Mouse (Mus musculus) Muller cell, postnatal 12 days (primary cell): ENCODE data around the gene Ifnar2.

Source experiments
- DNase-seq: peaks from one replicate; pipeline ENCODE4 v3.0.0-alpha.2; 2015; ENCODE audit errors: inconsistent ontology term

Gene Ifnar2

DNA sequence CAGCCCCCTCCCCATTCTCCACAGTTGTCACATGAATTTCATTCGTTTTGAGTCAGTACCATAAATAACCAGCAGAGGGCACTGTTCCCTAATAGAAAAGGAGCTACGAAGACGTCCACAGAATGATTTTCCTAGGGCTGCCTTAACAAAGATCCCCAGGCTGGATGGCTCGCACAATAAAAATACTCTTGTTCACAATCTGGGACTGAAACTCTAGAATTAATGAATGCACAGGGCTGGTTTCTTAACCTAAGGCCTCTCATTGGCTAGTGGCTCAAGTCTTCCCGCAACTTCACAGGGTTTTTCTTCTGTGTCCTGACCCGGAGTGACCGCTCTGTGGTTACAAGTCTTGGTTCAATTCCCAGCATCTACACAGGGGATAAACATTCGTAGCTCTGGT lies 14.0 kb upstream of the Ifnar2 start:
- DNase-seq = peak; percentile 74

DNA sequence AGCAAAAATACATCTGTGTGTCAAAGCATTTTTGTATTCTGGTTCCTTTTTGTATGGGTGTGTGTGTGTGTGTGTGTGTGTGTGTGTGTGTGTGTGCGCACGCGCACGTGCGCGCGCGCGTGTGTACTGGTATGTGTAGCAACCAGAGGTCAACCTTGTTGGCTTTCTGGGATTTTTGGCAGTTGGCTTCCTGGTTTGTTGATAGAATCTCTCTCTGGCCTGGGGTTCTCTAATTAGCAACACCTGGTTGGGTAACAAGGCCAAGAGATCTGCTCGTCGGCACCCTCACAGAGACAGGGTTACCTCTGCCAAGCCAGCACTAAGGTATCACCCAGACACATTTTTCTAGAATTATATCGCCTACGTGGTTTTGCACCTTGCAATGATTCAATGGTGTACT lies 13.1 kb upstream of the Ifnar2 start:
- no peak for DNase-seq

DNA sequence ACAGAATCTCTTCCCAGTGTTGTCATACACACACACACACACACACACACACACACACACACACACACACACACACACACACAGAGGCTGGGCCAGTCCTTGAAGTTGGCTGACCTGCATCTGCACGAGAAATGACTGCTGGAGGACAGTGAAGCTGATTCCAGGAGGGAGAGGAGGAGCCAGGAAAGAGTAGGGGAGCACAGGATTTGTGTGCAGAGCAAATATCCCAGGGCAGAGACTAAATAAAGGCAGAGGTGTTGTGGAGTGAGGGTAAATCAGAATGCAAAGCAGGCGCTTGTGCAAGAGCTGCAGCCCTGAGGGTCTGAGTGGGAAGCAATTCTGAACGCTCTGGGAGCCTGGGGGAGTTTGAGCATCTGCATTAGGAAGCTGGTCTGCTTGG lies 12.4 kb upstream of the Ifnar2 start:
- DNase-seq = no peak

GRCm38 (mm10) chr16:91362006-91362405 lies 10.6 kb upstream of the Ifnar2 start:
- DNase-seq = no peak

- DNase-seq = peak; percentile 63
Observed at GRCm38 (mm10) chr16:91362616-91363272, 9.8 kb upstream of the Ifnar2 start.

DNA sequence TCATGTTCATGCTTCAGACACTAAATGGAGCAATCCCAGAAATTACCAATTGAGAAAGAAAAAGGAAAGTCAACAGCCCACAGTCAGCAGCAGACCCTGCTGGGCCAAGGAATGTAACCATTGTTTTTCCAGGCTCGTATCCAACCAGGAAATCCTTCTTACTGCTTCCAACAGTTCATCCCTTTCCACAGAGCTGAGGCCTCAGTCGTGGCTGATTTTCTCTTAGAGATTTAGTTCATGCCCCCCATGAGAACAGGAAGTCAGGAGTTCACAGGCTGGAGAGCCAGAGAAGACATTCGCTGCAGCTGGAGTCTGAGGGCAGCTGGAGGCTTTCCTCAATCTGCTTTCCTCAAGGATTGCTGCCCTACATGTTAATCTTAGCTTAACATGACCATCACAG lies 9.1 kb upstream of the Ifnar2 start:
- DNase-seq = peak; percentile 70

DNA sequence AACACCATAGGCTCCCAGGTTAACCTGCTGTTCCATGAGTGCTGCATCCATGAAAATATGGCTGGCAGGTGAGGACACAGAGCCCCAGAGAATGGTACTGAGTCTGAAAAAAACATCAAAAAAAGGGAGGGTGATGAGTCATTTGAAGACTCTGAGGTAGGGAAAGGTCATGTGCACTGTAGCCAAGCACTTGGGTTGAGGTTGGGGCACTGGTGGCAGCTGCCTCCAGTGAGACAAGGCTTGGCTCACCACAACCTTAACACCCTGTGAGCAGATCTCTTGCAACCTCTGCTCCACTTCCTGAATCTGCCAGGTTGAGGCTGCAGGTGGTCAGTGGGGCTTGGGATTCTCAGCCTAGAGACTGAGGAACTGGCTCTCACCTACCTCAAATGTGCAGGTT lies 6.0 kb upstream of the Ifnar2 start:
- DNase-seq = no peak

GRCm38 (mm10) chr16:91367066-91367465 lies 5.5 kb upstream of the Ifnar2 start:
- no peak for DNase-seq

GRCm38 (mm10) chr16:91373473-91374252 lies 1.1 kb downstream of the Ifnar2 start:
- DNase-seq = no peak

GRCm38 (mm10) chr16:91374253-91374634 lies 1.7 kb downstream of the Ifnar2 start:
- DNase-seq = no peak

GRCm38 (mm10) chr16:91376701-91377100 lies 4.1 kb downstream of the Ifnar2 start:
- DNase-seq = no peak

DNA sequence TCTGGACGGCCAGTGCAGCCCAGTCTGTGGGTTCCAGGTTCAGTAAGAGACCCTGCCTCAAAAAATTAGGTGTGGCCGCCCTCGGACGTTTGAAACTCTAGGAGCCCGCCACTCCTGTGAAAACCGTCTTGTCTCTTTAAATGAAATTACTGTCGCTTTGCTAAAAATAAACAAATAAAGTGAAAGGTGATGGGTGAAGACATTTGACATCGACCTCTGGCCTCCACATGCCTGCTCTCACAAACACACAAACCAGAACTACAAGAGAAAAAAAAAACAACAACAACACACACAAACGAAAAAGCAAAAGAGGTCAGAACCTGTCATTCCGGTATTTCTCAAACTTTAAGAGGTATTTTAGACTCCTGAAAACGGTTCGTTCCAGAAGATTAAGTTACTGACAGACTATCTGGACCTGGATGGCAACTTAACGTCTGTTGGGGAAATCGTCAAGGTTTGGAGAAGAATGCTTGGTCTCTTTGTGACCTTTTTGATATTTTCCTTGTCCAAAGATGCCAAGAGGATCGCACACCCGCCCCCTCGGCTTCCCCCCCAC lies 5.9 kb downstream of the Ifnar2 start:
- DNase-seq = no peak

DNA sequence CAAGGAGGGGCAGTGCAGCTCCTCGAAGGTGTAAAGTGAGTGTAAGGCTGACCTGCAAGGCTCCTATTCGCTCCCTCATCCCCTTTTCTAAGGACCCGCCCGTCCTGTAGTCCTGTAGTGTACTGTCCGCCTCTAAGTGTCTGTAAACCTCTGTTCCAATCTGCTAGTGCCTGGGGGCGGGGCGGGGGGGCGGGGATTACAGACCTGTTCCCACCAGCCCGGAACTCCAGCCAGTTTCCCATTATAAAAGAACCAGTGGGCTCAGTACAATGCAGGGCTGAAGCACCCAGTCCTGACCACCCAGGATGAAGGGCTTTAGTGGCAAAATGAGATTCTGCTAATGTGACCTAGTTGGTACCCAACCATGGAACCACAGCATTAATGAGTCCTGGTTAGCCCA lies 6.4 kb downstream of the Ifnar2 start:
- DNase-seq = peak; percentile 40

- peak; percentile 26 for DNase-seq
Observed at GRCm38 (mm10) chr16:91379412-91379811, 6.8 kb downstream of the Ifnar2 start.

GRCm38 (mm10) chr16:91380151-91380550 lies 7.6 kb downstream of the Ifnar2 start:
- no peak for DNase-seq

DNA sequence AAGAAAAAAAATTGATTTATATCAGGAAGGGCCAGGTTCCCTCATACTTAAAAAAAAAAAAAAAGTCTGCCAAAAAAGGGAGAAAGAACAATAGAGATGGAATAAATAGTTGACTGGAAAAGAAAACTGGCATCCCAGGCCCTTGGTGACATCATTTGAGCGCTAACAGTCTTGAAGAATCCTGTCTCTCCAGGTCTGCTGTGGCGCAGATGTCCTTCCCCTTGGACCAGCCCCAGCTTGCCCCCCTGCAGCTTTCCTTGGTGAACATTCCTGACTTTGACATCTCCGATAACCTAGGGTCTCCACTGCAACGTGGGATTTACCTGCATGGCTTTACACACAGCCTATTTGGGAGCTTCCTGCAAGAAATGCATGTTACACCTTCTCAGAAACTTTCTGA lies 9.0 kb downstream of the Ifnar2 start:
- DNase-seq = no peak

DNA sequence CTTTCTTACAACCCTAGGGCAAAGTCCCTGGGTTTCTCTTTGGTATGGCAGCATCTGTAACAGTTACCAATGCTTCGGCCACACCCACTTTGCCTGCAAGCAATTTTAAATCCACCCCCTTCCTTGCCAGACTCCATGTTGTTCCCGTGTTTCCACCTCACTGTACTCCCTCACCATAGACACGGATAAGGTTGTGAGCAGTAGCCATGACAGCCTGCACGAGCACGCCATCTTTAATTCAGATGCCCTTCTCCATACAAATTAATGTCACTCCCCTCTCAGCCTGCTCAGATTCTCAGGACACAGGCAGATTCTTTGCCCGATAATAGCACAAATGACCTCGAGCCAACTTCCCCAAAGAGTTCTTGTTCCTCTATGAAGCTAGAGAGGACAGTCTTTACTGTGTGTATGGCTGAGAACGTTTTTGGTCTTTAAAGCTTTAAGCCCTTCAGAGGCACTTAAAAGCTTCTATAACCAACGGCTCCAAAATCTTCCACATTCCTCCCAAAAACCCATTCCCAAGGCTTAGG lies 9.7 kb downstream of the Ifnar2 start:
- DNase-seq = no peak

GRCm38 (mm10) chr16:91384221-91384620 lies 11.6 kb downstream of the Ifnar2 start:
- DNase-seq = no peak

DNA sequence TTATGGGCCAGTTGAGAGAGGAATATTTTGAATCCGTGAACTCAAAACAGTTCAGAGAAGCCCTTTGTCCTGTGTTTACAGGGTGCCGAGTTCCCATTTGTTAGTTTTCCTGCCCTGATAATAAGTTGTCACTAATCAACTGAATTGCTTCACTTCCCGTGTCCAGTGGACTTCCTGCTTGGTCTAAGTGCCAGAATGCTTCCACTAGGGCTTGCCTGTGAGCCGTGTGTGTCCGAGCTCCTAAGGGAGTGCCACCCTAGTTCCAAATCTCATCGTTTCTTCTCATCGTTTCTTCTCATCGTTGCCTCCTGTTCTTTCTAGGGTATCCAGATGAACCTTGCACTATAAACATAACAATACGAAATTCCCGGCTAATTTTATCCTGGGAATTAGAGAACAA lies 13.0 kb downstream of the Ifnar2 start:
- peak; percentile 34 for DNase-seq

- DNase-seq = no peak
Observed at GRCm38 (mm10) chr16:91386419-91387120, 14.0 kb downstream of the Ifnar2 start.

DNA sequence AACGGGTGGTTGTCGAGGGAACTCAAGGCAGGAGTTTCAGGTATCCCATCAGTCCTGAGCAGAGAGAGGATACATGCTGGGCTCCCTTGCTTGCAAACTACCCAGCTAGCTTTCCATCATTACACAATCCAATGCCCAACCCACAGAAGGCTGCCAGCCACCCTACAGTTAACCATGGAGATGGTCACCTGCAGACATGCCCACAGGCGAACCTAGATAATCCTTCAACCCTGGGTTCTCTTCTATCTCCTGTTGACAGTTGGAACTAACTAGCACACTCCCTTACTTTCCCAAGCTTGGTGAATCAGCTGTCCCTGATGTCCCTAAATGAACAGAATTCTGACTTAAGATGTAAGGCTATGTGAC lies 14.5 kb downstream of the Ifnar2 start:
- DNase-seq = no peak

- DNase-seq = no peak
Observed at GRCm38 (mm10) chr16:91390100-91390499, 17.5 kb downstream of the Ifnar2 start.
